Comparison of ENCODE assay signal across 17 mouse cellular contexts in genomic region chrX:11479696-11480339, GRCm38 (mm10).
DNase-seq lines count a peak whose midpoint lies in the region; ATAC-seq and TF ChIP-seq lines count a peak whose summit lies in the region.
"Had no signal": no experiment of that assay in that cellular context is flagged by ENCODE, and none has a peak within 500 bp of the region (broad histone marks: within the 10 kb centered on the region; RNA-seq: fewer than 3 reads in every experiment).

No protein-coding gene starts in this region.

- H3K9me3 ChIP-seq in forebrain, embryonic 12.5 days: no peaks in the 10 kb centered on the region
- H3K9me3 ChIP-seq in forebrain, postnatal 0 days (ENCODE audit: low read length): no peaks in the 10 kb centered on the region
- H3K9me3 ChIP-seq in neural tube, embryonic 11.5 days (ENCODE audit: control insufficient read depth, low read length): no peaks in the 10 kb centered on the region
- H3K9me3 ChIP-seq in hindbrain, embryonic 16.5 days (ENCODE audit: control insufficient read depth, low read length): no peaks in the 10 kb centered on the region; the same call in 1 of the 2 replicates
- H3K9me3 ChIP-seq: embryonic facial prominence, embryonic 12.5 days had no signal

- no peak overlapping the region for H3K4me3 ChIP-seq in forebrain, embryonic 12.5 days (replicated peaks)
- no peak overlapping the region for H3K4me3 ChIP-seq in forebrain, postnatal 0 days (ENCODE audit: low read depth, low read length)
- no peak overlapping the region for H3K4me3 ChIP-seq in neural tube, embryonic 11.5 days (ENCODE audit: low read depth, low read length)
- H3K4me3 ChIP-seq in hindbrain, embryonic 16.5 days (ENCODE audit: low read length): no peak overlapping the region
- H3K4me3 ChIP-seq: embryonic facial prominence, embryonic 12.5 days had no signal

- ATAC-seq in forebrain, embryonic 12.5 days (ENCODE audit: low FRiP score): peak; percentile 44; the same call in 1 of the 2 replicates
- ATAC-seq in forebrain, postnatal 0 days: no peak; the same call in 1 of the 2 replicates
- no peak for ATAC-seq in neural tube, embryonic 11.5 days (ENCODE audit: insufficient read depth, low FRiP score, low TSS enrichment)
- ATAC-seq in hindbrain, embryonic 16.5 days: peak; percentile 63; the same call in 1 of the 2 replicates
- ATAC-seq: lung, postnatal 0 days had no signal

- TF ChIP-seq CTCF in forebrain, postnatal 0 days (IDR thresholded peaks at IDR 0.05; ENCODE audit: low read depth): no peak

- 33% methylated on average over 16 of the region's 16 CpGs for WGBS in forebrain, embryonic 12.5 days
- WGBS in forebrain, postnatal 0 days: 39% methylated on average over 16 of the region's 16 CpGs
- 66% methylated on average over 16 of the region's 16 CpGs for WGBS in neural tube, embryonic 11.5 days
- WGBS in hindbrain, embryonic 16.5 days: 40% methylated on average over 15 of the region's 16 CpGs

- H3K9ac ChIP-seq in forebrain, embryonic 12.5 days: no peak overlapping the region
- H3K9ac ChIP-seq in forebrain, postnatal 0 days: no peak overlapping the region
- no peak overlapping the region for H3K9ac ChIP-seq in neural tube, embryonic 11.5 days (ENCODE audit: low read length)
- H3K9ac ChIP-seq in hindbrain, embryonic 16.5 days (ENCODE audit: low read depth, low read length): no peak overlapping the region
- H3K9ac ChIP-seq: embryonic facial prominence, embryonic 12.5 days; liver, embryonic 14.5 days had no signal

- H3K27me3 ChIP-seq in forebrain, embryonic 12.5 days: peaks cover 19% of the 10 kb centered on the region; the same call in 1 of the 2 replicates
- no peaks in the 10 kb centered on the region for H3K27me3 ChIP-seq in forebrain, postnatal 0 days (ENCODE audit: insufficient read depth, low read length)
- no peaks in the 10 kb centered on the region for H3K27me3 ChIP-seq in neural tube, embryonic 11.5 days (ENCODE audit: control insufficient read depth, insufficient read depth, low read length)
- H3K27me3 ChIP-seq in hindbrain, embryonic 16.5 days (replicated peaks; ENCODE audit: control insufficient read depth, insufficient read depth, low read length): peaks cover 2% of the 10 kb centered on the region; the same call in 1 of the 2 replicates

- no peak for DNase-seq in forebrain, postnatal 0 days
- DNase-seq in neural tube, embryonic 11.5 days (ENCODE audit: low spot score): peak; percentile 21
- no peak for DNase-seq in neural tube, embryonic 10.5 days (ENCODE audit: extremely low spot score, low spot score)
- peak; percentile 79 for DNase-seq in retina, postnatal 1 day
- no peak for DNase-seq in adrenal gland, postnatal 14 days
- no peak for DNase-seq in frontal cortex, postnatal 36 days (ENCODE audit: low spot score in 2 of 2)
- DNase-seq: adrenal gland, postnatal 36 days; cerebellum, postnatal 25 days; gastrocnemius, postnatal 14 days; kidney, adult 11 months; kidney, postnatal 36 days had no signal

- peak overlapping the region; percentile 21; the same call in 1 of the 2 replicates for H3K4me2 ChIP-seq in forebrain, embryonic 12.5 days
- H3K4me2 ChIP-seq in forebrain, postnatal 0 days (ENCODE audit: low read depth): no peak overlapping the region
- H3K4me2 ChIP-seq in neural tube, embryonic 11.5 days (ENCODE audit: low read depth): no peak overlapping the region
- H3K4me2 ChIP-seq in hindbrain, embryonic 16.5 days (ENCODE audit: low read length): no peak overlapping the region
- H3K4me2 ChIP-seq: embryonic facial prominence, embryonic 12.5 days; heart, embryonic 11.5 days had no signal

- H3K36me3 ChIP-seq in forebrain, embryonic 12.5 days (replicated peaks): no peaks in the 10 kb centered on the region
- no peaks in the 10 kb centered on the region for H3K36me3 ChIP-seq in forebrain, postnatal 0 days (ENCODE audit: insufficient read depth)
- no peaks in the 10 kb centered on the region for H3K36me3 ChIP-seq in neural tube, embryonic 11.5 days (ENCODE audit: control insufficient read depth, insufficient read depth, low read length)
- no peaks in the 10 kb centered on the region for H3K36me3 ChIP-seq in hindbrain, embryonic 16.5 days (ENCODE audit: control insufficient read depth, insufficient read depth, low read length)
- H3K36me3 ChIP-seq: embryonic facial prominence, embryonic 12.5 days had no signal

- peaks cover 6% of the 10 kb centered on the region for H3K4me1 ChIP-seq in forebrain, embryonic 12.5 days
- no peaks in the 10 kb centered on the region for H3K4me1 ChIP-seq in forebrain, postnatal 0 days (ENCODE audit: insufficient read depth)
- no peaks in the 10 kb centered on the region for H3K4me1 ChIP-seq in neural tube, embryonic 11.5 days (ENCODE audit: control insufficient read depth, insufficient read depth, low read length)
- no peaks in the 10 kb centered on the region for H3K4me1 ChIP-seq in hindbrain, embryonic 16.5 days (ENCODE audit: control insufficient read depth, insufficient read depth, low read depth, low read length)
- H3K4me1 ChIP-seq: embryonic facial prominence, embryonic 12.5 days had no signal

- no peak overlapping the region for H3K27ac ChIP-seq in forebrain, embryonic 12.5 days
- H3K27ac ChIP-seq in forebrain, postnatal 0 days (ENCODE audit: low read depth, low read length): no peak overlapping the region
- H3K27ac ChIP-seq in neural tube, embryonic 11.5 days (ENCODE audit: low read depth, low read length): no peak overlapping the region
- H3K27ac ChIP-seq in hindbrain, embryonic 16.5 days (ENCODE audit: low read depth, low read length): no peak overlapping the region
- H3K27ac ChIP-seq: embryonic facial prominence, embryonic 12.5 days; liver, embryonic 14.5 days had no signal

Comparison
In these comparisons a context has a peak if more than half of its experiments do, and no peak if none do; other contexts are left out.
1. ATAC-seq: peak in forebrain, embryonic 12.5 days (single experiment) and hindbrain, embryonic 16.5 days (single experiment); none in forebrain, postnatal 0 days (single experiment) and neural tube, embryonic 11.5 days (single experiment).
2. DNase-seq: peak in neural tube, embryonic 11.5 days (single experiment) and retina, postnatal 1 day (single experiment); none in forebrain, postnatal 0 days (single experiment), neural tube, embryonic 10.5 days (single experiment), adrenal gland, postnatal 14 days (single experiment) and frontal cortex, postnatal 36 days (0 of 2).